Mouse (Mus musculus): ENCODE measurements at regions not wholly inside any gene's neighbourhood (a gene's known extent, or its start where the extent isn't known, plus 50 kb on each side); places are given as distances from the start of the nearest gene placed in this dataset.

DNA sequence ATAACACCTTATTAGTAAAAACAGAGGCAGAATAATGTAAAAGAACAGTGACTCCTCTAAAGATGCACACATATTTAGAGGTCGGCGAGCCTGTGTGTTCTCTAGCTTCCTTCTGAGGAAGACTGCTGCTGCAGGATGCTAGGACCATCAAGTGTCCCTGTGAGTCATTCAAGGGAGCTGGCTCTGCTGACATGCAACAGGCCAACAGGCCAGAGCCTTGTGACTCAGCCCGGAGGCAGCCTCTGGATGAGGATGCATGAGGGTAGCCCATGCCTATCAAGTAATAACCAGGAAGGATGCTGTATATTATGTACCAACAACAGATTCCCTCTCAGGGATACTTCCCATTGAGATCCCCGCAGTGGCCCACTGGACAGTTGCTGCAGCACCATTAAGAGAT is 199.5 kb upstream of the Rasgrp1 start:
- no peak for DNase-seq (ENCODE audit: low read depth in 2 of 2, low spot score in 2 of 2)

DNA sequence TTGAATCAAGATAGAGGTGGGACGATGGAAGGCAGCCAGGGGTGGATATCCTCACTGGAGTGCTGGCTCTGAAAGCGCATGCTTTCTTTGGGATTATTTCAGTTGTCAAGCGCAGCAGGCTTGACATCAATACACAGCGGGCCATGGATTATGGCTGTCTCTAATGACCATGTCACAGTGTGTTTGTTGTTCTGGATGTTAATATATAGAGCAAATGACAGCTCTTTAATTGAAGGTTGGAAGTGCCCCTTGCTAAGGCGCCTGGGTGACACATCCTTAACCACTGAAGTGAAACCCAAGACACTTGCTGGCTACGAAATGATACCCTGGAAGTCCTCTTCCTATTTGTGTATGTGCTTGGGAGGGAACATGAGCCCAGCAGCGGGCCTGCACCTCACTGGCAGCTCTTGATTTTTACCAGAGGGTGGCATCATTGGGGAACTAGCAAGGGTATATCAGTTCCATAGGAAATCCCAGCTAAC is 200.5 kb upstream of the Rasgrp1 start:
- DNase-seq (ENCODE audit: low read depth in 2 of 2, low spot score in 2 of 2) = no peak

DNA sequence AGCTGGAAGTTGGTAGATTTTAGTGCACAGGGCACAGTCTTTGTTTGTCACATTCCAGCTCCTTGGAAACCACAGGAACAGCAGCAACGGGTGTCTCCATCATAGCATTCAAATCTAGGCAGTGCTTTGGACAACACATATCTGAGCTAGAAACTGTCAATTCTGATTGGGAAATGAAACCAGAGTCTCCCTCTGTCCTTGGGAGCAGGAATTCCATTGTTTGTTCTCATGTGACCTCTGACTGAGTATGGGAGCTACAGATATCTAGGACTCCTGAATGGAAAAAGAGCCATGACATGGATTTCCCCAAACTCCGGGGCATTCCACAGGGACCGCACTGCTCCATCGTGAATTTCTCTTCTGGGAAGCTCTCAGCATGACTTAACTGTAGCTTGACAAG is 205.5 kb upstream of the Rasgrp1 start:
- DNase-seq (ENCODE audit: low read depth in 2 of 2, low spot score in 2 of 2) = no peak

DNA sequence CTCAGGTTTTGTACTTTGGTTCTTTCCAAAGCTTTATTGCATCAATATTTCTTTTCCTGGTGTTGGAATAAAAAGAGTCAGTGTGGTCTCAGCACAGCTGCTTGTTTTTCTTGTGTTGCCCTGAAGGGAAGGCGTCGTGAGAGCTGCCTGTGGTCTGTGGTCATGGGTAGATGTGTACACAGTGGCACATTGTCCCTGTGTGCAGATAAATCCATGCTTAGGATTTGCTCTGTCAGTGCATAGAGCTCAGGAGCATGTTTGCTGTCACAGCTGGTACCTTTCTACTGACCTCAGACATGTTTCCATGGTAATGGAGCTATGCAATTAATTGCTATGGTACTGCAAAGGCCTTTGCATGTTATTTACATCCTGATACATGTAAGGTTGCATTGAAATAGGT is 213.5 kb upstream of the Rasgrp1 start:
- DNase-seq (ENCODE audit: low read depth in 2 of 2, low spot score in 2 of 2) = no peak

DNA sequence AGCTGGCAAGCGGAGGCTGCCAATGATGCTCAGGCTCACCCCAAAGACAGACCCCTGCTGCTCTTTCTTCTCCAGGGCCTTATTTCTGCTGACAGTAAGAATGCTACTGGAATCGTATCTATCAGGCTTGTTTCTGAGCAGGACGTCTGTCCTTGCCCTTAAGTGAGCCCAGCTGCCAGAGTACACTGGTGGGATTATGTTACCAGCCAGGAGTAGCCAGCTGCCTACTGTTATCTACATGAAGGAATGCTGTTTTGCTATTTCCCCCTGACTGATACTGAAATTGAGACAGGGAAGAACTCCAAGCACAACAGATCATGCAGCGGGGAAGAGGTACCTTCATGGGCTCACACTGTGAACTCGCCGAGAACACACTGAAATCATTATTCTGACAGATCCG is 228.2 kb upstream of the Rasgrp1 start:
- DNase-seq (ENCODE audit: low read depth in 2 of 2, low spot score in 2 of 2) = no peak

DNA sequence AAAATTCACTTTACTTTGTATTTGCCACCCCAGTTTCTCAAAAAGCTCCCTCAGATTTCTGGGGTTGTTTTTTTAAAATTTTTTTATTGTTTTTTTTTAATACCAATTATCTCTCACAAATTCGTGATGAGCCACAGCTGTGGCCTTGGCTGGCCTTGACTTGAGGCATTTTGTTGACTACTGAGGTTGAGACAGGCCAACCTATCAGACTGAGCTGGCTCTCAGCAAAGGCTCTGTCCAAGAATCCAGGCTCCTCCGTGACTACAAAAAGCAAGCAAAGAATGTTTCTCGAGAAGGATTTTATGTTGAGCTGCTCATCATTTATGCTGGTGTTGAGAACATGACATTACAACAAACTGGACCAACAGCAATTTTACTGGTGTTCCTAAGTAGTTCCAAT is 244.6 kb upstream of the Rasgrp1 start:
- DNase-seq (ENCODE audit: low read depth in 2 of 2, low spot score in 2 of 2) = no peak

DNA sequence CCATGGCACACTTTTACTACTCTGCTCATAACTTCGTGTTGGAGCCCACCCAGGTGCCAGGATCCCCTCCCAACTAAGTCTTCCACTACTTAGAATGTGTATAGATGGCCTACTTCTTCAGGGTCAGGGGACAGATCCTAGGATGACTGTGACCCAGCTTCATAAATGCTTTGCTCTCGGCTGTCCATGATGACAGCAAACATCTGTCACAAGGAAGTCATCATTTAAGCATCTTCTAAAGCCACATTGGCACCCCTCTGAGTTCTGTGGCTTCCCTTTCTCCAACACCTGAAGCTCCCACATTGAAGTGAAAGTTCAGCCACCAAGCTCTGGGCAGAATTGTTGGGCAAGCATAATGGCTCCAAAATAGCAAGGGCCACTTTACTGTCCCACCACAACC is 252.2 kb upstream of the Rasgrp1 start:
- no peak for DNase-seq (ENCODE audit: low read depth in 2 of 2, low spot score in 2 of 2)

DNA sequence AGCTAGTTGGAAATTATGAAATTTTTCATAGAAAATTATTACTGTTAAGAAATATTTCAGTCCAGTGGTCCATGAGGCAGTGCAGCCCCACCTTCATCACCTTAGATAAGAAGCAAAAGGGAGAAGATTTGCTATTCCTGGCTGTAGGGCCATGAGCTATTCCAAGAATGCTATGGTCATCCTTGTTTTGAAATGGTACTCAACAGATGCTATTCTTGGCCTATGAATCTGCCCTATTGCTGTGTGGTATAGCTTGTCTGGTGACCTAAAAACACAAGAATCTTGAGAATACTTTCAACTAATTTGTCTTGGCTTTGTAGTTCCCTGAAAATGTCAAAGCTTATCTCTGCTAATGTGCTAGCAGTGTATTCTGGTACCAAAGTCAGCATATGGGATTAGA is 254.8 kb upstream of the Rasgrp1 start:
- no peak for DNase-seq (ENCODE audit: low read depth in 2 of 2, low spot score in 2 of 2)

DNA sequence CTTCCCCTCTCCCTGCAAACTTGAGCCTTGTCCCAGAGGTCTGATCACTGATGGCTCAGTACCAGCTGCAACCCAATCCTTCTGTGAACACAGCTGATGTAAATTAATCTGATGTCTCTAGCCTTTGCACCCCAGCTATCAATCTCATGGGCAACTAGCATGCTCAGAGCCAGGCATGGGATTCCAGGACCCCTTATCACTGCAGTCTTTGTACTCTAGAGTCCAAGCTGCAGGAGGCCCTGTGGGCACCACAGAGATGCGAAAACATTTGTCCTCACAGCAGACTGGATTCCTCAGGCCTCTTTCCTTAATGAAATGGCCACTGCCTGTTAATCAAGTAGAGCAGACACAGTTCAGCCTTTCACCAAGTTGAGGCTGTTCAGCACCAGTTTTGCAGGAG is 272.0 kb upstream of the Rasgrp1 start:
- DNase-seq (ENCODE audit: low read depth in 2 of 2, low spot score in 2 of 2) = no peak

DNA sequence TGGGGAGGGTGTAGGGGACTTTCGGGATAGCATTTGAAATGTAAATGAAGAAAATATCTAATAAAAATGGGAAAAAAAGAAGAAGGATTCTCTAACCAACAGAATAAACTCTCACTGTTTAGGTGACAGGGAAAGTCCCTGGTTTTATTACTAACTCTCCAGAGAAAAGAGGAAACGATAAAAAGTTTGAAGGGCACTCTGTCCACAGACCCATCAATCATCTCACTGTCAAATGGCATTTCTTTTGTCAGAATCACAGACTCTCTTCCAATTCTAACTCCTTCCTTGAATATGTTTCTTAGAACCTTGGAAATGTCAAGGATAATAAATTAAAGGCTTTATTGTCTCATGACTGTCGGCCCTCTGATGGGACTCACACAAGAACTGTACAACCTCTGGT is 275.3 kb upstream of the Rasgrp1 start:
- no peak for DNase-seq (ENCODE audit: low read depth in 2 of 2, low spot score in 2 of 2)

DNA sequence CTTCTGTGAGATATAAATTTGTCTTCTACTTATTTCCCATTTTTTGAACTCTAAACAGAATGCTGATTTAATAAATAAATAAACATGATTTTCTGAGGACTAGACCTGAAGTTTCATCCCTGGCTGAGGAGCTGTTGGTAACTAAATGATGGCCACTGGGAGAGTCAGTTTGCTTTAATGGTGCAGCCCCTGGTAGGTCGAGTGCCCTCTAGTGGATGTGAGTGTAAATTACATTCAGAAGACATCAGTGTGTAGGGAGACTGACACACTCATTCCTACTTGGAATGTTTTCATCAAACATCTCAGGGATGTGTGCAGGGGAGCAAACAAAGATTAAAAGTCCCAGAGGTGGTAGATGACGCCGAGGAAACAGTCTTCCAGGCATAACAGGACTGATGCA is 281.2 kb upstream of the Rasgrp1 start:
- peak in 1 of 2 experiments; percentile 12 for DNase-seq (ENCODE audit: low read depth in 2 of 2, low spot score in 2 of 2)

DNA sequence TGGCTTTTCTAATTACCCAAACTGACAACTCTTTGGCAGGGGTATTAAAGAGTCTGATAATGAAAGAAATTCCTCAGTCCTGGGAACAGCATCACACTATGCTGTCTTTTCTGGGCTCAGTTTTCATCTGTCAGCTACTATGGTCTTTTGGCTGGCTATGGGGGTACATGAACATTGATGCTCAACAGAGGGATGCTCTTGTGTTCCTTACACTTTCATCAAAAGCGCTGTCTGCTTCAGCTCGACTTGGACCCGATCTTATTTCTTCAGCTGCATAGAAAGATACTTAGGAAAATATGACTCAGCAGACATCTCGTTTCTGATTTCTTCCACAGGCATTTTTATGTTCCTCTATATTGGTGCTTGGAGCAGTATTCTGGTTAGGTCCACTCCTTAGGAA is 292.1 kb upstream of the Rasgrp1 start:
- DNase-seq (ENCODE audit: low read depth in 2 of 2, low spot score in 2 of 2) = no peak

DNA sequence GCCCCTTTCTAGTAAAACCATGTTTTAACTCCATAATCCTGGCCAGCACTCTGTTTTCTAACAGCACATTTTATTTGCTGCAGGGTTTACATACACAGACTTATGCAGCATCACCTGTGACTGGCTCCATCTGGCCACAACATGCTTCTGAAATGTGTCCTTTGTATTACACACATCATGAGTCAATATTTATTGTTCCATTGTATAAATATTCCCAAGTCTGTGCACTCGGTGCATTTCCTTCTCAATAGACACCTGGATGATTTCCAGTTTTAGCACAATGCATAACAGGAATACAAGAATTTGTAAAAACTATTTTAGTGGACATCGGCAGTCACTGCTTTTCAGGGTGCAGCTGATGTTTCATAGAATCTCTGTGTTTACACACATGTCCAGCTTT is 294.6 kb upstream of the Rasgrp1 start:
- DNase-seq (ENCODE audit: low read depth in 2 of 2, low spot score in 2 of 2) = no peak

DNA sequence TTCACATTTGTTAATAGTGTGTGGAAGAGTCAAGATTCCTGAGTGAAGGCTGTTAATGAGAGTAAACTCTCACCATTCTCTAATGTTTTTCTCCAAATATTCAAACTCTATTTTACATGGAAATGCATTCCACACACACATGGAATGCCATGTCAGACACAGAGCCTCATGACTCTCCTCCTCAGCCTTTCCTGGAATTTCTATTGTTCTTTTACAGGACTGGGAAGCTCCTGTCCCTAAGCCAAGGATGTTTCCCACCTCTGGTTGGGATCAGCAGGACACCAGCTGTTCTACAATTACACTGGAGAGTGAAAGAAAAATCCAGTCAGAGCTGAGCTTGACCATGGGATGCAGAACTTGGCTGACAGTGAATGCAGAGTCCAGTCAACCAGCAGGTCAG is 309.3 kb upstream of the Rasgrp1 start:
- no peak for DNase-seq (ENCODE audit: low read depth in 2 of 2, low spot score in 2 of 2)

DNA sequence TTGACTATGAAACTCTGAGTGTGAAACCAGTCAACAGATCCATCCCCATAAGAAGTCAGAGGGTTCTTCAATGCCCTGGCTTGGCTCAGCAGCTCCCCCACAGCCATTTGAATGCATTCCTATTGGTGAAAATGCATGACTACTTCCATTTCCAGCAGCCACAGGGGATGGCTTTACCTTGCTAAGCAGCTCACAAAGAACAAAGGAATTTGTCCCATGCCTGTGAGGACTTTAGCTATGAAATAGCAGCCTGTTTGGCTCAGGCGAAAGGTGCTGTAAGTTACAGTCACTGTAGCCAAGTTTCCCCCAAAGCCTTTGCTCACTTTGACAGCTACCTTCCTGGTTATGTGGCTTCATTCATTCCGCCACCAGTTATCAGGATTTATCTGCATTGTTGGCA is 309.8 kb upstream of the Rasgrp1 start:
- no peak for DNase-seq (ENCODE audit: low read depth in 2 of 2, low spot score in 2 of 2)

DNA sequence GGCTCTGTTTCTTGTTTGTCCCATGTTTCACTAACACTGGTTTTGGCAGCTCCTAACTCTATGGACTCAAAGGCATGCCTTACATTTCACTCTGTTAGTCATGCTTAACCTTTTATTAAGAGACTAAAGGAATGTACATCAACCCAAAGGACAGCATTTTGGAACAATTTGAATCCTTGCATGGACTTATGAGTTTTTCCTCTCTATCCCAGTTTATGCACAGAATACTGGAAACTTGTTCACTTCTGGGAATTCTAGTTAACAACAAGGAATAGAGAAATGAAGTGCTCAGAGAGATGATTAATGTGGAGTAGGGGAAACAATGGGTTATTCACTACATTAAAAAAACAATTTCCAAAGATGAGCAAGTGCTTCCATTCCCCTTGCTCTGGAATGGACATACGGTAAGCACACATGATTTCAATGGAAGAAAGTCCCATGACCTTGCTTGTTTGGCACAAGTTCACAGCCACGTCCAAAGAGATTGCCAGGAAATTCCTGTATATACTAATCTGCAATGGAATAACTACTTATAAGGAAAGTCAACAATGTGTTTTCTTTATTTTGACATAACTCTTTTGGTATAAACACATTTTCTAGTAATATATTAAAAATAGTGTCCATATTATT is 313.9 kb upstream of the Rasgrp1 start:
- DNase-seq (ENCODE audit: low read depth in 2 of 2, low spot score in 2 of 2) = no peak

DNA sequence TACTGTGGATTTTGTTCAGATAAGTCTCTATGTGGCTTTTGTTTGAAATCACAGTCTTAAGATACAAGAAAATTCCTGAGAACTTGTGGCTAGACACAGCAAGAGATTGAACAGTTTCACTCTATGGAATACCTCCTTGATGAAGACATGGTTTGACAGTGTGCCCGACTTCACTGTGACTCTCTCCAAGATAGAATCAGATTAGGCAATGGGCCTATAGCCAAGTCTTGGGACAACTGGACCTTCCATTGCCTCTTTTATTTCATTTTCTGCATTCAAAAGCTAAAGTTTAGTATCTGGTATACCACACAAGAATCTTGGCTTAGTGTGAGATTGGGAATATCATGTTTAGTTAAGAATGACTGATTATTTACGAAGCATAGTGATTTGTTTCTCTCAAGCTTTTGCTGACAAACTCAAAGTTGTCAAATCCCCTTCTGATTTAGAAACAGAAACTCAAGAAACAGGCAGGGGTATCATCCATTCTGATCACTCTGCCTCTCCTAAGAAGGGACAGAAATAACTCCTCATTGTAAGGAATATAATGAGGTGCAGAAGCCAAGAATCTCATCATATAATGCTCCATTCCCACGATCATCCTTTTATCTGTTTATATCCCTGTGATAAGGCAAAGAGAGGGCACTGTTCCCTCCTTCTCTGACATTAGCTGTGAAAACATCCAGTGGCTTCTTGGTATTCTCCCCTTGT is 317.6 kb upstream of the Rasgrp1 start:
- DNase-seq (ENCODE audit: low read depth in 2 of 2, low spot score in 2 of 2) = no peak

DNA sequence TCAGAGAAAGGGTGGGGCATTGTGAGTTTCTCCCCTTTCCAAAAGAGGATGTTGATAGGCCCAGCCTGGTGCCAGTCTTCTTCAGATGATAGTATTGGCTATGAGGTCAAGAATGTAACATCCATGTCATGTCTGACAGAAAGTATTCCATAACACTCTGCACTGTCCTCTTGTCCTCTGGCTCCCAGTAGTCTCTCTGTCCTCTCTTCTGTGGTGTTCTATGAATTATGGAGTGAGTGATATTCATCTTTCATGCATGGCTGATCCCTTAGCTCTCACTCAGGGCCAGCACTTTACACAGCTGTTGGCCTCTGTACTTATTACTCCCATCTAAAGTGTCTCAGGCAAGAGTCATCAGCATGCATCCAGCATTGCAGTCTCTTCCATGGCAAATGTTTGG is 319.9 kb upstream of the Rasgrp1 start:
- DNase-seq (ENCODE audit: low read depth in 2 of 2, low spot score in 2 of 2) = no peak

DNA sequence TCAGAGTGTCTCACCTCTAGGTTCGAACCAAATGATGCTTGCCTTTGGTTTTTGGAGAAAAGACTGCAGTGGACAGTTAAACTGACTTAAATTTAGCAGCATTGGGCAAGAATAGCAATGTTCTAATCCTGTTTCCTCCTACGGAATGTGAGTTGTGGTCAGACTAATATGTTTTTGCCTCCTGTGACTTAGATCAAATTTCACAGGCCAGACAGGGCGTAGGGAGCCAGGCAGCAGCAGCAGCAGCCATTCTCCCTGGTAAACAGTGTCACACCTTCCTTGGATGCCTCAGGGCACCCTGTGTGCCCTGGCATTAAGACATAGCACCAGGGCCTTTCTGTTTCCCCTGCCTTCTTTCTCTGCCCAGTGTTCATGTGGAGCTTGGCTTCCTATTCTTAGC is 323.7 kb upstream of the Rasgrp1 start:
- DNase-seq (ENCODE audit: low read depth in 2 of 2, low spot score in 2 of 2) = no peak

DNA sequence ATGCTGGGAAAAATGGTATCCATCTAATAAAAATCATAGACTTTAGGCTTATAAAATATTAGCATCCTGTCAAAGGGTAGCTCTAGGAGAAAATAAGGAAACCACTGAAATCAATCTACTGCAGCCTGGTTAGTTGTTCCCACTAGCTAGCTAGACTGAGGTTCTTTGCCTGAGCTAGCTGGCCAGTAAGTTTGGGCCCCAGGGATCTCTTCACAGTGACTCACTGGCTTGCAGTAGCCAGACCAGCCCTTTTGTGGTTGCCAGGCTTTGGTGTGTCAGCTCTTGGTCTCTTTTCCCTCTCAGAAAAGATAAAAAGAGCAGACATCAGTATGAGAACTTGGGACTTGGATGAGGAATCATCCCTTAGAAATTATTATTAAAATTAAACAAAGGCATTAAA is 325.3 kb upstream of the Rasgrp1 start:
- no peak for DNase-seq (ENCODE audit: low read depth in 2 of 2, low spot score in 2 of 2)

DNA sequence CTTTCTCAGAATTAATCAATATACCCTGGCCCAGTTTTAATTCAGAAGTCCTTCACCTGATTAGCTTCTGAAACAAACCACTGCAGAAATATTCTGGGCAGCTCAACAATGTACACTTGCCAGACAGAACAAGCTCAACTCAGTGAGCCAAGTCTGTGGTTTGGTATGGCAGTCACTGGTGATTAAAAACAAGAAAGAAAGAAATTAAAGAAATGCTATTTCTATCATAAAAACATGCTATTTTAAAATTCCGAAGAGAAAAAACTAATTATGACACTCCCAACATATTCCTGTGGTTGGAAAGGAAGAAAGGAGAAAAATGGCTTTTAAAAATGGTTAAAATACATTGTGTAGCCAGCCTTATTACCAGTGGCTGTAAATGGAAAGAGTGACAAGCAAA is 332.1 kb upstream of the Rasgrp1 start:
- no peak for DNase-seq (ENCODE audit: low read depth in 2 of 2, low spot score in 2 of 2)

DNA sequence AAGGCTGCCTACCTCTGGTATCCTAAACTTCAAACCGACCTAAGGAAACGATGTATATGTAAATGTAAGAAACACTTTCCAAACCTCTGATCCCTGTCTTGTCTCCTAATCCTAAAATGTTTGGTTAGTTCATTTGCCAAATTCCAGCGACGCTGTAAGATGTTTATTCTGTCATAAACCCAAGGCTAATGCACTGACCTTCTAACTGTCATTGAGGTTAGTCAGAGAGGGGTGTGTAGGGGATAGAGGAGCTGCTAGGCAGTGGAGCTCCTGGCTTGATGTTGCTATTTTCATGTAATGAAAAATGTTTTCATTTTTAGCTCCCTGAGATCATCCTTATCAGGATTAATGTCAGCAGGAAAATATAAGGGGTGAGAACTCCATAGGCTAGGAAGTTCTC is 335.8 kb upstream of the Rasgrp1 start:
- DNase-seq (ENCODE audit: low read depth in 2 of 2, low spot score in 2 of 2) = no peak

DNA sequence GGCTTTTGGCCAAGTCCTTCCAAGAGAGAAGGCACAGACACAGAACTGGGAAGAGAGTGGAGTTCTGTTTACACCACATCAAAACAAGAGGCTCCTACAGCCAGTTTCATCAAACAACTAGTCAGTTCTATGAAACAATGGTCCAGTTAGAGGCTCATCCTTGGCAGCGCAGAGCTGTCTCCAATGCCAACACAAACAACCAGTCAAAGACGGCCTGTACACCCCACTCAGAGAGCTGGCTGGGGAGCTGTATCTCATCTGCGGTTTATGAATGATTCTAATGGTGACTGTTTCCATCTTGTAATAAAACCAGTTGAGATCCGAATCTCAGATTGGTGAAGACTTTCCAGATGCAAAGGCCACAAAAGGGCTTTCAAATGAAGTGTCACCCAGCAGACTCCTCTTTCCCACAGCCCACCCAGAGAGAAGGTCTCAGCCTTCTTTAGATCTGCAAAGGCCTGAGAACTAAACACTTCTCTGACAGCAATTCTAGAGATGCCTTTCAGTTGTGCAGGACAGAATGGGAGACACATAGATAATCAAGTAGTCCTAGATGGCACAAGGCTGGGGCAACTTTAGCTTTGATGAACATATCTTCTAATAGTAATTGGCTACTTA is 343.1 kb upstream of the Rasgrp1 start:
- DNase-seq (ENCODE audit: low read depth in 2 of 2, low spot score in 2 of 2) = no peak
